Mouse (Mus musculus) left cerebral cortex, adult 11 months (tissue): ENCODE results near the gene Pitx1.

Source experiments
- DNase-seq: peaks from one replicate; pipeline ENCODE4 v3.0.0; 2022; ENCODE audit warnings: low spot score

Gene Pitx1

DNA sequence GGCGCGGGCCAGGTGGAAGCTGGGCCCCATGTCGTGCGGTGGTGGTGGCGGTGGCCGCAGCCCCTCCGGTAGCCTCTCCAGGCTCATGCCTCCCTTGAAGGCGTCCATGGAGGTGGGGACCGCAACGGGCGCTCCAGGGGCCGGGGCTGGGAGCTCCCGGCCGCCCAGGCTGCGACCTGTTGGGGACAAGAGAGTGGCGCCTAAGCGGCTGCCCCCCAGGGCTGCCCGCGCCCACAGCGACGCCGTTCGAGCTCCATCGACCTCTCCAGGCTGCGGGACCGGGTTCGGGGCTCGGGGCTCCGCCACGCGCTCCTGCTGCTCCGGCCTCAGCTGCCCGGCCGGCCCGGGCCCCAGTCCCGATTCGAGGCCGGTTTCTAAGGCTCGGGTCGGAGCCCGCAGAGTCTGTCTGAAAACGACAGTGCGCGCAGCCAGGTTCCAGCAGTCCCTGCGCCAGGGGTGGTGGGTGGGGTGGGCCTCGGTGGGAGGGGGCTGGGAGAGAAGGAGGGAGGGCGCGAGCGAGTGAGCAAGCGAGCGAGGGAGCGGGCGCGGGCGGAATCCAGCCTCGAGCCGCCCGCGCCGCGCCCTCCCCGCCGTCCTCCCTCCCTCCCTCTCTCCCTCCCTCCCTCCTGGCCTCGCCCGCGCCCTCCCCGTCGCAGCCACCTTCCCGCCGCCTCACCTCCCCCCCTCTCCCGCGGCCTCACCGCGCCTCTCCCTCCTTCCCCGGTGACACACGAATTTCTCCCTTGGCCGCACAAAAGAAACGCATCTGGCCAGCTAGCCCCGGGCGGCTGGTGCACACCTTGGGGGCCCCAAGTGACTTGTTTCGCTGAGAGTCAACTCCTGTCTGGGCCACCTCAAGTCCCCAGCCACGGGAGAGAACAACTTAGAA is 4.9 kb downstream of the Pitx1 start:
- no peak for DNase-seq

DNA sequence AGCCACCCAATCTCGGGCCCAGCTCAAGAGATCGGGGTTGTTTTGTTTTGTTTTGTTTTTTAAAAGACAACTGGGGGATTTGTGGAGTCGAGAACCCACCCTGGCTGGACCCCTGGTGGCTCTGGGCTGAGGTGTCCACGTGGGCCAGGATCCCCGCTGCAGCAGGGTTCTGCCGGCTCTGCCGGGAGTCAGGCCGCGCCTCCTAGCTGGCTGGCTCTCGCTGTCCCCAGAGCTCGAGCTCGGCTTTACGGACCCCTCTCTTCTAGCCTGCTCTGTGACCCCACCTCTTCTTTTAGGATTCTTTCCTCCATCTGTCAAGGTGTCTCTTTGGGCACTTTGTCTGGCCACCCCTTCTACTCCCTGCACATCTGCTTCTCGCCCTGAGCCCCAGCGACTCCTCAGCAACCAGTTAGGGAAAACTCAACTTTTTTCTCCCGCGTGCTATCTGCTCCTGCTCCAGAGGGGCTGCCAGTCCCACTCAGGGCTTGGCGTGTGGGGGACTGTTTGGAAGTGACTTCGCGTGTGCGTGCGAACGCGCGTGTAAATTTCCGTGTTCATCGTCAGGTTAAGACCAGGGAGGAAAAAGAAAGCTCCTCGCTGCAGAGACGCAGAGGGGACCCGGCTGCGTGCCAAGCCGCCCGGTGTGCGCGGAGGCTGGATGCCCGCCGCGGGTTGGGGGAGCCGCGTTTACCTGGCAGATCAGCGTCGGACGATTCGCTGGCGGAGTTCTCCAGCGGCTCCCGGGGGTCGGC is 5.7 kb downstream of the Pitx1 start:
- DNase-seq: no peak

DNA sequence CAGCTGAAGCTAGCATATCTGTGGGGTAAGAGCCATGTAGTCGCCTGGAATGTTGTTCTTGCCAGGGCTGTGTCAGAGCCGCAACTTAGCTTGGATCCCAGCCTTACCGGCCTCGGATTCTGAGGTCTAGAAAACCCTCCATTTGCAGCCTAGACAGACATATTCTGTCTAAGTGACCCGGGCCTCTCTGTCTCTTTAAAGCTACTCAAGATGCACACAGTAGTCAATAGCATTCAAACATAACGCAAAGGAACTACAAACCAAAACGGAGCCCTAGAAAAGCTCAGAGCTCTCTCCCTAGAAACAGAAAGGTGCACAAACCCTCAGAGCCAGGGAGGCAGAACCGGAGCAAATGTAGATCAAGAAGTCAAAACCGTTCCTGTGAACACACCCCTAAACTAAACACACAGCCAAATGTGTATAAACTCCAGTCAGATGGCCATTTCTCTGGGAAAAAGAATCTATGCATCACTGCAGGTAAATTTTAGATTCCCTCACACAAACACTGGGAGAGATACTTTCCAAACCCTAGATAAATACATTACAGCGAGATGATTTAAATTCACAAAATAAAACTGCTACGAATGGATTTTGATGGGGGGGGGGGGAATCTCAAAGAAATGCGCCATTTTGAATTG is 6.9 kb downstream of the Pitx1 start:
- DNase-seq: no peak

DNA sequence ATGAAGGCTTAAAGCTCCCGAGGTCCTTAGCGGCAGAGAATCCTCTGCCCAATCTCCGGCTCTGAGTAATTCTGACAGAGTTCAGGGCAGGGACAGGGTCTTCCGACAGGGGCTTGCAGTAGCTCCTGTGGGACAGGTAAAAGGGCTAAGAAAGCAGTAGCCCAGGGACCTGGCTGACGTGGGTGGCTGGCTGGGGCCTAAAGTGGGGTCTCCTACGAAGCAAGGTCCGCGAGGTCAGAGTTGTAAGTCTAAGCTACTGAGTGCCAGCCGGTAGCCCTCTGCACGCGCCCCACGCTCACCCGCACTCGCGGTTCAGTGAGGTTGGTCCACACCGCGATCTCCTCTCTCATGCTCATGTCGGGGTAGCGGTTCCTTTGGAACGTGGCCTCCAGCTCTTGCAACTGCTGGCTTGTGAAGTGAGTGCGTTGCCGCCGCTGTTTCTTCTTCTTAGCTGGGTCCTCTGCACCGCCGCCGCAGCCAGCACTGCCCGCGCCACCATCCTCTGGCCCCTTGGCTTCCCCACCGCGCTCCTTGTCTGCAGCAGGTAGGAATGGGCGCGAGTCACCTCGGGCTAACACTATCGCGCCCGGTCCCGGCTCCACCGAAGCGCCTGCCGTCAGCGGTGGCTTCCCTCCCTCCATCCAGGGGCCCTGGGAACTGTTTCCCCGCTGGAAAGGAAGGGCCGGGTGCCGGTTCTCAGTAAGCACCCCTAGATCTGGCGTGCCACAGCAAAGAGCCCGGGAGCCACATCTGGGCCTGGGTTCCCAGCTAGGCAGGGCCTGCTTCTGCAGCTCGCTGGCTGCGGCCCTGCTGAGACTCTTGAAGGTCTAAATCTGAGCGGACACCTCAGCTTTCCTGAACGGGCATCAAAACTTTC is 7.6 kb downstream of the Pitx1 start:
- DNase-seq: no peak

DNA sequence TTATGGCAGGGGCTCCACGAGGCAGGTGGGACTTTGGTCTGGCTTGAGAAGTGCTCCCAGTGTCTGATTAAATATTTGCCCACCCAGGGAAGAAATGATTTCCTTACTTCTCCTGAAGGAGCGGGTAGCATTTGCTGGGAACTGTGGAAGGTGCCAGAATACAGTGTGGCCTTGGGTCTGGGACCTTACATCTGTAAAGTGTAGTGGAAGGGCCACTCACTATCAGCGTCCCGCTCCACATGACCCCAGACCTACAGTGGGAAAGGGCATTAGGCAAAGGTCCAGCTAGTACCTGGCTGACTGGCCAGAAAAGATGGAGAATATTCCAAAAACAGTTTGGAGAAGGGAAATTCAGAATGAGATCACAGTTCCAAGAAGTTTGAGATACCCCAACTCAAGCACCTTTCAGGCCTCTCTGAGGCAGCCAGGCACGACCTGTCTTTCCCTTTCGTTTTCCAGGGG is 8.3 kb downstream of the Pitx1 start:
- no peak for DNase-seq

DNA sequence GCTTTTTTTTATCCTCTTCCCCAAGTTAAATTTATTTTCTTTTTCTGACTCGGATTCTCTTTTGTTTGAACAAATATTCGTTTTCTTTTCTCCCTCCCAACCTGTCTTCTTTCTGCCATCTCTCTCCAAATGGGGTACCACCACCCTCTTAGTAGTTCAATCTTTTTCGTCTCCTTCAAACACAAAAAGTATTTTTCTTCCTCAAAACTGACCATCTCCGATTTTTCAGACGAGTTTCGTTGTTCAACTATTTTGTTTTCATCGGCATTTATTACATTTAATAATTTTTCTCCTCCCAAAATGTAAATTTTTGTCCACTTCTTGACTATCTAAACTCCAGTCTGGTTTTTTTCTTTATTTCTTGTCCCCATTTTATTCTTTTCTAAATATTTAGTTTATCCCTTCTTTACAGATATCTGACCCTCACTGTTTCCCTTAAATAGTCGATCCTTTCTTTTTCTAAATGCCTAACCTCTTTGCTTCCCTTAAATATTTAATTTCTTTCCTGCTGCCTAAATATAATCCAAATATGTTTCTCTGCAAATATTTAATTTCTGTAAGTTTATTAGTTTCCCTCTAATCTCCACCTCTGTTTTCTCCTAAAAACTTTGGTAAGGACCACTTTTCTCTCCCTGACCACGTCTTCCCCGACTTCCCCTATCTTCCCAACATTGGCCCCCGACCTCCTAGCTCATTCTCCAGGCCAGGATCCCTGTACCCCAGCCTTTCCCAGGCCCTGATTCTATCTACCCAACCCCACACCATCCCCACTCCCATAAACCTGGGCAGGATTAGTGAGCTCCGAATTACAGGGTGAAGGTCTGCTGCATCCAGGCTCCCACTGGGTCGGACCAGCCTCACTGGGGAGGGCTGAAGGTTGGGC is 9.0 kb downstream of the Pitx1 start:
- DNase-seq: no peak

DNA sequence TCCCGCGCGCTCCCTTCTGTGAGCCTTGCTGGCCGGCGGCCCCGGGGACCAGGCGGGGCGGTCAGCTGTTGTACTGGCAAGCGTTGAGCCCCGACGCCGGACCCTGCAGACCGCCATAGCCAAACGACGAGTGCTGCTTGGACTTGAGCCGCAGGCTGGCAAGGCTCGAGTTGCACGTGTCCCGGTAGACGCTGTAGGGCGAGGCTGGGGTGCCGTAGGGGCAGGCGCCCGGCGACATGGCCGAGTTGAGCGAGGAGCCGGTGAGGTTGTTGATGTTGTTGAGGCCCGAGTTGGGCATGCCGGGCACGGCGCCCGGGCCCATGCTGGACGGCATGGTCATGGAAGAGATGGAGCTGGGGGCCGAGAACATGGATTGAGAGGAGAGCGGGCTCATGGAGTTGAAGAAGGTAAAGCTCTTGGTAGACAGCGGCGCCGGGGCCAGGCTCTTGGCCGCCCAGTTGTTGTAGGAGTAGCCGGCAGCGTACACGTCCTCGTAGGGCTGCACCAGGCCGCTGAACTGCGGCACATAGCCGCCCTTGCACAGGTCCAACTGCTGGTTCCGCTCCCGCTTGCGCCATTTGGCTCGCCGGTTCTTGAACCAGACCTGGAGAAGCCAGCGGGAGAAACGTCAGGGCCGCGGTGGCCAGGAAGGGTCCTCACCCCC is 9.9 kb downstream of the Pitx1 start:
- DNase-seq: no peak

DNA sequence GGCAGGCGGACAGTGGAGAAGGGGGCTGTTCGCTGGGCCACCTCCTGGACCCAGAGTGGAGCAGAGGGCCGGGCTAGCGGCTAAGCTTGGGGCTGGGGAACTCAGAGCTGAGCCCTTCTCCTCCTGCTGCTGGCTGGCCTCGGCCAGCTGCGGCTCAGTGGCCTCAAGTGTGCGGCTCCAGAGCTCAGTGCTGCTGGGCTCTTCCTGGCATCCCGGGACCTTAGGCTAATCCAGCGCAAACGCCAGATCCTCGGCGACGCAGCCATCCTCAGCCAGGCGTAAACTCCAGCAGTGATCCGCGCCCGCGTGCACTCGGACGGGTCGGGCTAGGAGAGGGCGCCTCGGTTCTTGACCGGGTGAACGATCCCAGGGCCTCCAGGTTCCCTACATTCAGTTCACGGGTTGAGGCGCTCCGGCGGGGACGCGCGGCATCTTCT is 10.7 kb downstream of the Pitx1 start:
- no peak for DNase-seq

DNA sequence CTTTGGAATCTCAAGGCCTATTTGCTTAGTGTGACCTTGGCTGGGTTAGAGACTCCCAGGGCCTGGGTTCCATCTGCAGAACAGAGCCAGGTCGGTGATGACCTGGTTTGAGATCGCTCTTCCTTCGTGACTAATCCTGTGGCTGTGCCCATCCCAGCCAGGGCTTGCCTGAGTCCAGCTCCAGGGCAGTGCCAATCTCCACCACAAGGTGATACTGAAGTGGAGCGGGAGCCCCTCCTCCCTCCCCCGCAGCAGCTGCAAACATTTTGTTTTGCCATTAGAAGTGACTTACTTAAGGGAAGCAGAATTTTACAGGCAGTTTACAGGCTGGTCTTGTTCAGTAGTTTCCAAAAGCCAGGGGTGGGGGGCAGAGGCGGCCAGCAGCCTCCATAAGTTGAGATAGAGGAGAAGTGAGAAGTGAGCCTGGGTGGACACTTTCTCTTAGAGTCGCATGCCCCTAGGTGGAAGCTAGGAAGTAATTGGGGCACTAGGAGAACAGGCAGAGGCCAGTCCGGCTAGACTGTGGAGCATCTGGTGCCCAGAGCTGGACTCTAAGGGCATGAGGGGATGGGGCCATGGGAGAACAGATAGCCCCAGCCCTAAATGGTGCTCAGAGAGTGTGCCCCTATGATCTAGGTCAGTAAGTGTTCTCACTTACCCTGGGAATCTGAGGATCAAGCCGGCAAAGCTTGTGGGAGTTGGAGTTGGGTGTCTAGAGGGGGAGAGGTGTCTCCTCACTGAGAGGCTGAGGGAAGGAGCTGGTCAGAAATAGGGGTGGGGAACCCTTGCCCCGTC is 11.6 kb downstream of the Pitx1 start:
- DNase-seq: no peak

DNA sequence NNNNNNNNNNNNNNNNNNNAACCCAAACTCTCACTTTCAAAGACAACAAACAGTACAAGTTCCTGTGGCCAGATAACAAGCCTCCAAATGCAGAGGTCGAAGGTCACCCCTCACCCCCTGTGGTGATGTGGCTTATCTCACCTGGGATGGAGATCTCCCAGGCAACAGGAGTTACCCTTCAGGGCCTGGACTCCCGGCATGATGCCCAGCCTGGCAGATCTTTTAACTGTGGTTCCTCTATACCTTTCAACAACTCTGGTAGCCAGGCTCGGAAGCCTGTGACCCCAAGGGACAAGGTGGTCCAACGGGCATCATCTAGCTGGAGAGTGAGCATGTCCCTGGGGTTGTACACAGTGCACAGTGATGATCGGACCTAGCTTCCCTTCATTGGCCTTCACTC is 13.5 kb downstream of the Pitx1 start:
- DNase-seq: no peak

DNA sequence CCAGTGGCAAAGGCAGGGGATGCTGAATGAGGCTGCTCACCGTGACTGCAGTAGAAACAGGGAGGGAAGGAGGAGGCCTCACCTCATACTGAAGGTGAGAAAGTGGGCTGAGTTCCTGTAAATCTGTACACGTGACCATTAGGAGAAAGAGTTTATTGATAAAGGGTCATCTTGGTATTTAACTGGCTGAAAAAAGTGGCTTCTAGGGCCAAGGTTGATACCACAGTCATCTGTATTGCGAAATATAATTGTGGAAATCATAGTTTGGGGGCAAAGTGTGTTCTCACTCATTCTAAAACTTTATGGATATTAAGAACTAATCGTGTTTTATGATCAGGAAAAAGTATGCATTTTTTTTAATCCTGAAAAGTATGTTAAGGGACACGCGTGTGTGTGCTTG is 21.2 kb downstream of the Pitx1 start:
- no peak for DNase-seq

DNA sequence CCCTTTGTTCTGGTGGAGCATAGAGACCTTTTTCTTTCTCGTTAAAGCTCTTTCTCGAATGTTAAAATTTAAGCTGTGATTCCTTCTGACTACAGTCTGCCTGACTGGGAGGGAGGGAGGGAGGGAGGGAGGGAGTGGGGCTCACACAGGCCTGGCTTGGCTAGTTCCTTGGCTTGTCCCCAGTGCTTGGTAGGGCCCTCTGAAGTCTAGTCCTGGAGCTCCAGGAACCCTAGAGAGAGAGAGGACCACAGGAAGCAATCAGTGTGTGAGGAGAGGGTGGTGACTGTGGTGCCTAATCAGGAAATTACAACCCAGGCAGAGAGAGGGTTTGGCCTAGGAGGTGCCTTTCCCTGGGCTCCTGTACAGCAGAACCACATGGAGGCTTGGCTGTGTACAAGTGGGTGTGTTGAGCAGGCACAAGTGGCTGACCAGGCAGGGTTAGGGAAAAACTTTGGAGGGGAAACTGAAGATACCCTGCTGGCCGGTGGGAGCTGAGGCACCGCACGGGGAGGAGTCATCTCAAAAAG is 22.4 kb downstream of the Pitx1 start:
- DNase-seq: no peak

DNA sequence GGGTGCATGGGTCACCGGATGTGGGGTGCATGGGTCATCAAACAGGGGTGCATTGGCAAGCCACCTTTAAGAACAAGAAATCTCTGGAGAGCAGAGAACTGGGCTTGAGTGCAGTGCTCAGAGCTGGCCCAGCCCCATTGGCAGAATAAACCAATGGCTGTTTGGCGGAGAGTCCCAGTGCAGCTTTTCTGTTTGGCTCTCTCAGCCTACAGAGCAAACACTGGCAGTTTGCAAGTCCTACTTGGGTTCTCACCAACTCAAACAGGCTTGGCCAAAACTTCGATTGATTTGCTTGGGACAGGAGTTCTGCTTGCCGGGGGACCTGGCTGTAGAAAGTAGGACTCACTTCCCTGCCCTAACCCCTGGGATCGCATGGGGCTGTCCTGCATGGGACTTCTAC is 25.0 kb downstream of the Pitx1 start:
- DNase-seq: no peak

DNA sequence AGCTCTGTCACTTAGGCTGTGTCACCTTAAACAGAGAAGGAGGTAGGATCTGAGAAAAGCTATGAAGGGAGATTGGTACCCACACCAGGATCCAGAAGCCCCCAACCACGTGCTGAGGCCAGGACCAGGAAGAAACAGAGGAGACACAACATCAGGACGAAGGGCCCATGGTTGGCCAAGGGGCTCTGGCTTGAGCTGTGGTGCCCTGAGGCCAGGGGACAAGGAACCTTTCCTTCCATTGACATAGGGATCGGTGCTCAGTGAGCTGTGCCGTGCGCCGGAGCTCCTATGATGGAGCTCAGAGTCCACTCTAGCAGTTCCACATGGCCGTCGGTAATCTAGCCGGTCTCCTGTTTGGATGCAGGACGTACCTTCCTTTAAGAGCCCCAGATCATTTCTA is 26.3 kb downstream of the Pitx1 start:
- no peak for DNase-seq

DNA sequence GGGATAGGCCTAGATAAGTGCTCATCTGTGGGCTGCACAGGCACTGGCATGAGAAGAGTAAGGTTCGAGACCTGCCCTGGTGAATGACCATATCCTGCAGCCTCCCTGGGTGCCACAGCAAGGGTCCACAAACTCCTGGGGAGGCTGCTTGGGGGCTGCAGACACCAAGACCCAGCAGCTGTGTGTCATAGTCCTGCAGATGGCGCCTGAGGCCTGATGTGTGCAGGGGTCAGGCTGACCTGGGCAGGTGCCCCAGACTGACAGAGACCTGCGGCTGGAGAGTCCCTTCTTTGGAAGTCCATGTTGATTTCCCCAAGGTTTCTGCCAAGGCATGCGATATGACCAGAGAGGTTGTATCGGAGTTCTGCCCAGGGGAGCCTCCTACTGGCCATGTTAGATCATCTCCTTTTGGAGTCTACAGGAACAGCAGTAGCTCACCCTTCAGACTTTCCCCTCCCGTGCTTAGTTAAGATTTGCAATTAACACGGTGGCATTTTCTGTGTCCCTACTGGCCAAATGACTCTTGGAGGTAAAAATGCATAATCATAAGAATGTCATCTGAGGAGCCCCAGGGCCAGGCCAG is 26.9 kb downstream of the Pitx1 start:
- no peak for DNase-seq

DNA sequence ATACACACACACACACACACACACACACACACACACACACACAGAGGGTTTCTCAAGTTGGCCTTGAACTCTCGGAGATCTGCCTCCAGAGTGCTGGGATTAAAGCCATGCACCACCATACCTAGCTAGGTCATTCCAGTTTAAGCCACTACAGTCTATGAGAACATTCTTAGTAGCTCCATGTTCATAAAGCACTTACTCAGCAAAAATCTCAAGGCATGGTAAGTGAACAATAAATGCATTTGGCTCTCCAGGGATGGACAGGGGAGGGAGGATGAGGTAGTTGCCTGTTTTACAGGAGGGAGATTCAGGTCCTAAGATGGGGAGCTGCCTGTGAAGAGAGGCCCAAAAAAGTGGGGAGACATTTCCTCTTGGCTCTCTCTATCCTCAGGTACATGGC is 32.0 kb downstream of the Pitx1 start:
- DNase-seq: no peak

DNA sequence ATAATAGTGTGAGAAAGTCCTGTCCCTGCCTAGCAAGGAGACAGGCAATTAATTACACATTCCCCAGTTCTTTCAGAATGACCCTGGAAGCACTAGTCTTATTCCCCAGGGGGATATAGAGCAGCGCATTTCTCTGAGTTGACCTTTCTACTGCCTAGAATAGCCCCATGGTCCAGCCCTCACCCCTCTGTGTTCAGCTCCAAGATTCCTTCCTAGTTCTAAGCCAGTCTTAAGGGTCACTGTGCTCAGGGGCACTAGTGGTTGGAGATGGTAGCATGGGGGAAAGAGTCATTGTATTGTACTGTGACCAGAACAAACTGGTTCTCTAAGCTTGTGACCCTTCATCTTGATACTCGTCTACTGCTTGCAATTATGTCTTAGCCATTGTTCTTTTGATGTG is 34.7 kb downstream of the Pitx1 start:
- DNase-seq: no peak

DNA sequence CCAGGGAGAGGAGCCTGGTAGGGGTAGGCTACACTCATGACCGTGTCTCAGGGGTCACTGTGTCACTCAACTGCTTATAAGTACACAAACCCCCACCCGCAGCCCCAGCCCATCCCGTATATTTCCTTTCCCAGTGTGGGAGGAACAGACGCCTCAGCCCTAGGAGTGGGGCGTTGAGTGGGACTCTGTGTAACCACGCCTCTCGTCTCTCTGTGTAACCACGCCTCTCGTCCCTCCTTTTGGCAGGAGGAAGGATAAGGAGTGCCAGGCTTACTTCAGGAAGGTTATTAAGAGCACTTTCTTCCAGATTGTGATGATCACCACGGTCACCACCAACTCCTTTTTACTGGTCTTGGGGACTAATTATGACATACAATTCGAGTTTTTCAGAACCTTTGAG is 49.9 kb downstream of the Pitx1 start:
- no peak for DNase-seq

DNA sequence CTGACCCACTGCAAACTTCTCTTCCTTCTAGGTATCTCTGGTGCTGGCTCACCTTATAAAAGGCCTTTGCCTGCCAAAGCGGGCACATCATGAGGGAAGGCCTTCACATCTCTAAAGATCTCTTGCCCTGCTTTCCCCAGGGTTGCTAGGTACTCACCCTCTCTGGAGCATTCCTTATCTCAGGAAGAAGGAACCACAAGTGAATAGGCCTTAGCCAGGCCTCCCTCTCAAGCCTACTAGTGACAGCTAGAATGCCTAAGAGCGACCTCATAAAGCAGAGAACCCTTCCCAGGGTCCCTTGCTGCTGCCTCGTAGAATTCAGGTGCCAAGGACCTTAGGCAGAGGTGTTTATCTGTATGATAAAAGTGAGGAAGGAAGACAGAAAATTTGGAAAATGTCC is 51.7 kb downstream of the Pitx1 start, which contains the start of gene Catsper3:
Gene Catsper3, plus strand, starts transcription at position 301 of the 400 bp plus-strand sequence.
- DNase-seq: no peak
